Mouse (Mus musculus): ENCODE results near the gene Spsb3. TPM values are rescaled to one million over a fixed set of nuclear protein-coding genes. Genes with fewer than 3 reads are reported as not detected.

The Spsb3 gene
- polyA plus RNA-seq, 1 experiment: 55.5 TPM

DNA sequence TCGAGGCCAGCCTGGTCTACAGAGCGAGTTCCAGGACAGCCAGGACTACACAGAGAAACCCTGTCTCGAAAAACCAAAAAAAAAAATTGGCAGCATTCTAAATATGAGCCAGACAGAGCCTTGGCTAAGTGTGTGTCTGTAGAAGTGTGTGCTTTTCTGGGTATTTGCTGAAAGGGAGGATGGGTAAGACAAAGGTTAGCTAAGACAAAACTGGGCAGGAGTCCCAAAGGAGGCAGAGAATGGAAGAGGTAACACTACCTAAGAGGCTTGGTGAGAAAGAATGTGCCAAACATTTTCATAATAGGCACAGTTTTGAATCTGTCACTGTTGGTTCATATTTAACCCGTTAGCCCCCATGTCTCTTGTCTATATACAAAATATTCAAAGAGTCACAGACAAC lies 46.0 kb downstream of the Spsb3 start:
- TF ChIP-seq POLR2A (IDR thresholded peaks at IDR 0.05; ENCODE audit: low read depth, low read length): no peak
- no peak for TF ChIP-seq CTCF (conservative IDR thresholded peaks at IDR 0.05; ENCODE audit: insufficient read depth, insufficient read length, low read depth, low read length)
- WGBS: 71% methylated on average over 4 of the region's 4 CpGs
- no peaks in the 10 kb centered on the region for H3K27me3 ChIP-seq (replicated peaks; ENCODE audit: control insufficient read depth, insufficient read depth, low read length)
- peak; percentile 82 for DNase-seq
- peaks cover 17% of the 10 kb centered on the region for H3K4me1 ChIP-seq (ENCODE audit: control insufficient read depth, insufficient read depth, low read length)
- H3K4me3 ChIP-seq (ENCODE audit: insufficient read depth, low read depth, low read length): no peak overlapping the region
- H3K27ac ChIP-seq (ENCODE audit: insufficient read depth, low read depth, low read length): no peak overlapping the region
- peaks cover 2% of the 10 kb centered on the region for H3K36me3 ChIP-seq (ENCODE audit: control insufficient read depth, insufficient read depth, low read length)

DNA sequence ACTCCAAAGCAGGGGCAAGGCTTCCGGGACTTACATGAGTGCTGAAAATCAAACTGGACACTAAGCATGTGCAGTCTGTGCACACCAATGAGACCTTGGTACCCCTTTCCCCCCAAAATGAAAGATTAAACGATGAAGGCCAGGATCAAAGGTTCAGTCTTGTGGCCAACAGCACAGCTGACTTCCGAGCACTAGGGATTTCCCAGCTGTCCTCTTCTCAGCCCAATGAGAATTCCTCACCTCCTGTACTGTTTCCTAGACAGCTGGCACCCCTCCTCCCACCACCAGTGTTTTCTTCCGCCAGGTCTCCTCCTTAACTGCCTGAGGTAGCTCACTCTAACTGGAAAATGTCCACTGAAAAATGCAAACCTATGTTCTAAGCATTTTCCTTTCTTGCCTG lies 46.7 kb downstream of the Spsb3 start:
- H3K36me3 ChIP-seq (ENCODE audit: control insufficient read depth, insufficient read depth, low read length): no peaks in the 10 kb centered on the region
- TF ChIP-seq CTCF (conservative IDR thresholded peaks at IDR 0.05; ENCODE audit: insufficient read depth, insufficient read length, low read depth, low read length) (no peak), POLR2A (IDR thresholded peaks at IDR 0.05; ENCODE audit: low read depth, low read length) (no peak)
- no peak overlapping the region for H3K27ac ChIP-seq (ENCODE audit: insufficient read depth, low read depth, low read length)
- no peak overlapping the region for H3K4me3 ChIP-seq (ENCODE audit: insufficient read depth, low read depth, low read length)
- WGBS: 51% methylated on average over 4 of the region's 4 CpGs
- peaks cover 17% of the 10 kb centered on the region for H3K4me1 ChIP-seq (ENCODE audit: control insufficient read depth, insufficient read depth, low read length)
- H3K27me3 ChIP-seq (replicated peaks; ENCODE audit: control insufficient read depth, insufficient read depth, low read length): no peaks in the 10 kb centered on the region
- DNase-seq: no peak

DNA sequence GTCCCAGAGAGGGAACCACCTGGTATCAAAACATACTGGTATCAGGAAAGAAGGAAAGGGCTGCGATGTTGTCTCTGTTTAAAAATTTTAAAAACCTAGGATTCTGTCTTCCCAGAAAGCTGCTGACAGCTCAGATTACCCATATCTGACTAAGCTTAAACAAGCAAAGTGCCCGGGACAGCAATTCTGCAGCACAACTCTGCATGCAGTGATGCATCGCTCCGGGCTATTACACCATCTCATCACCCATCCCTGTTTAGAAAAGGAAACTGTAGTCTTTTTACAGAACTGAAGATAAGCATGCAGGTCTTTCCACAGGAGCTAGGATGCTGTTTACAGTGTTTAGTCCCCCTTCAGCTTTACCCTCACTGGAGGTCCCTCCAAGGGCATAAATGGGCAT lies 48.5 kb downstream of the Spsb3 start:
- H3K27me3 ChIP-seq (replicated peaks; ENCODE audit: control insufficient read depth, insufficient read depth, low read length): no peaks in the 10 kb centered on the region
- peaks cover 17% of the 10 kb centered on the region for H3K4me1 ChIP-seq (ENCODE audit: control insufficient read depth, insufficient read depth, low read length)
- TF ChIP-seq POLR2A (IDR thresholded peaks at IDR 0.05; ENCODE audit: low read depth, low read length) (no peak), CTCF (conservative IDR thresholded peaks at IDR 0.05; ENCODE audit: insufficient read depth, insufficient read length, low read depth, low read length) (no peak)
- no peak overlapping the region for H3K4me3 ChIP-seq (ENCODE audit: insufficient read depth, low read depth, low read length)
- H3K27ac ChIP-seq (ENCODE audit: insufficient read depth, low read depth, low read length): no peak overlapping the region
- DNase-seq: no peak
- no peaks in the 10 kb centered on the region for H3K36me3 ChIP-seq (ENCODE audit: control insufficient read depth, insufficient read depth, low read length)
- WGBS: 50% methylated on average over 4 of the region's 4 CpGs

DNA sequence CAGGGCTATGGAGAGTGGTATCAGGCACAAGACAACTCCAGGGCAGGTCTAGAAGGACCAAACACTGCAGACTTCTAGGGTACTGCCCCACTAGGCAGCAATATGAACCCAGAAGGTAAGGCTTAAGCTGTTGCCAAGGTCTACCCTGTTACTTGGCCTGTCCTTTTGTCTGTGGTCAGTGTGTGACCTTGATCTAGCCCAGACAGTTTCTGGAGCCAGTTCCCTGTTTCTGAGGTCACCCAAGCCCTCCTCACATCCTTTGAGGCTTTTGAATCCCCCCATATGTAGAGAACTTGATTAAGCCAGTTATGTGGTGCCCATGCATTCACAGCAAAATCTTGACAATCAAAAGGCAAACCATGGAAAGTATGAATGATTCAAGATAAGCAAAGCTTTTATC lies 49.2 kb downstream of the Spsb3 start:
- no peaks in the 10 kb centered on the region for H3K27me3 ChIP-seq (replicated peaks; ENCODE audit: control insufficient read depth, insufficient read depth, low read length)
- DNase-seq: no peak
- H3K27ac ChIP-seq (ENCODE audit: insufficient read depth, low read depth, low read length): no peak overlapping the region
- H3K4me3 ChIP-seq (ENCODE audit: insufficient read depth, low read depth, low read length): peak overlapping the region; percentile 30
- TF ChIP-seq CTCF (conservative IDR thresholded peaks at IDR 0.05; ENCODE audit: insufficient read depth, insufficient read length, low read depth, low read length) (no peak), POLR2A (IDR thresholded peaks at IDR 0.05; ENCODE audit: low read depth, low read length) (no peak)
- no peaks in the 10 kb centered on the region for H3K36me3 ChIP-seq (ENCODE audit: control insufficient read depth, insufficient read depth, low read length)
- peaks cover 17% of the 10 kb centered on the region for H3K4me1 ChIP-seq (ENCODE audit: control insufficient read depth, insufficient read depth, low read length)

DNA sequence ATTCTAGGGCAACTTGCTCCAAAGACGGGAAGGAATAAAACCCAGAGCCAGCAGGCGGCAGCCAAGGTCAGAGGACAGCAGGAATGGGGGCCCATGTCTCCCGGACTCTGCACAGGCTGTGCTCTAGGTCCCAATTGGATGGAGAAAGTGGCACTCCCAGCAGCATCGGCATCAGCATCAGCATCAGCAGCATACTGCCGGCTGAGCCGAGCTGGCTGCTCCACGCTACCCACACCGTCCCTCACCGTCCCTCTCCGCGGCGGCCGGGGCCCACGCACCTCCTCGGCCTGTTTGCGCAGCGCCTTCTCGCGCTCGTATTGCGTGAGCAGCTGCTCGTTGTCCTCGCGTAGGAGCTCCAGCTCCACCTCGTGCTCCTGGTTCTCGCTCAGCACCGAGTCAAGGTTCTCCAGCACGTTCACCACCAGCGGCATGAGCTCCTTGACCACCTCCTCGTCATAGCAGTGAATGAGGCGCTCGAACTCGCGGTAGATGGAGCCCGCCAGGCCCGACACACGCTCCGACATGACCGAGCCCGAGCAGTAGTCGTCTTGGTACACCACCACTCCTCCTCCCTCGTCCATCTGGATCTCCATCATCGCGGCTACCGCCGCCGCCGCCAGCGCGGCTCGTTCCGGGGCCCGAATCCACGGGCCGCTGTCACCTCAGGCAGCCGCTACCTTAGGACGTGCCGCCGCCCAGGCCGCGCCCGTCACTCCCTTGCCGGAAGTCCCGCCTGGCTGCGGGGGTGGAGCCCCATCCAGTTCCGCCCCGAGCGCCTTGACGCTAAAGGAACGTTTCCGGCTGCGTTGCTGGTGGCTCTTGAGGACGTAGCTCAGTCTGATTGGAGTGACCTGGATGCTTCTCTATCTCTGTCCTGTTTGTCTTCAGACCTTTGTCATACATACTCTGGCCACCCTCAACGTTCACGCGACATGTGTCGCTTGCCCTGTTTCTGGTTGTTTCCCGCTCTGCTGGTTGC lies 50.1 kb downstream of the Spsb3 start, which contains the start of gene Mapk8ip3:
Gene Mapk8ip3, minus strand, starts transcription at position 719 of the 979 bp plus-strand sequence.
- Histone ChIP-seq H3K4me3 (ENCODE audit: insufficient read depth, low read depth, low read length) (peak within 1 kb of the TSS; percentile 87), H3K36me3 (ENCODE audit: control insufficient read depth, insufficient read depth, low read length) (no peaks in the 10 kb centered on the region), H3K27ac (ENCODE audit: insufficient read depth, low read depth, low read length) (peak within 1 kb of the TSS; percentile 64), H3K4me1 (ENCODE audit: control insufficient read depth, insufficient read depth, low read length) (peaks cover 17% of the 10 kb centered on the region), H3K27me3 (replicated peaks; ENCODE audit: control insufficient read depth, insufficient read depth, low read length) (no peaks in the 10 kb centered on the region)
- under 1% methylated on average over 78 of the region's 78 CpGs for WGBS
- TF ChIP-seq CTCF (conservative IDR thresholded peaks at IDR 0.05; ENCODE audit: insufficient read depth, insufficient read length, low read depth, low read length): 0 out of 2 replicates have a peak, but pooled peaks have one; percentile 23
- peak; percentile 13 for TF ChIP-seq POLR2A (IDR thresholded peaks at IDR 0.05; ENCODE audit: low read depth, low read length)
- DNase-seq: peak; percentile 96

DNA sequence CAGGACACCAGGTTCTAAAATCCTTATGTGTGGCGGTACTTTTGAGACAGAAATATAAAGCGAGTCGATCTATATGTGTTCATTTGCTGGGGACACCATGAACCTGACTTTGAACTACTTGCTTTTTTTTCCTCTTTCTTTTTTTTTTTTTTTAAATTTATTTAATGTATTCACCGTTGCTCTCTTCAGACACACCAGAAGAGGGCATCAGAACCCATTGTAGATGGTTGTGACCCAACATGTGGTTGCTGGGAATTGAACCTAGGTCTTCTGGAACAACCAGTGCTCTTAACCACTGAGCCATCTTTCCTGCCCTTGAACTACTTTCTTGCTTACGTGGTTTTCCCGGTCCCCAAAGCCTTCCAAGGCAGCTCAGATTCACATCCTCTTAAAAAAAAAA lies 50.8 kb downstream of the Spsb3 start:
- H3K4me3 ChIP-seq (ENCODE audit: insufficient read depth, low read depth, low read length): peak overlapping the region; percentile 87
- H3K27me3 ChIP-seq (replicated peaks; ENCODE audit: control insufficient read depth, insufficient read depth, low read length): no peaks in the 10 kb centered on the region
- TF ChIP-seq POLR2A (IDR thresholded peaks at IDR 0.05; ENCODE audit: low read depth, low read length): no peak
- no peak for TF ChIP-seq CTCF (conservative IDR thresholded peaks at IDR 0.05; ENCODE audit: insufficient read depth, insufficient read length, low read depth, low read length)
- H3K4me1 ChIP-seq (ENCODE audit: control insufficient read depth, insufficient read depth, low read length): peaks cover 17% of the 10 kb centered on the region
- no peak for DNase-seq
- no peaks in the 10 kb centered on the region for H3K36me3 ChIP-seq (ENCODE audit: control insufficient read depth, insufficient read depth, low read length)
- peak overlapping the region; percentile 64 for H3K27ac ChIP-seq (ENCODE audit: insufficient read depth, low read depth, low read length)
- WGBS: 39% methylated on average over 6 of the region's 6 CpGs

Other genes with a start within 250 kb of the Spsb3 start
- gene Slc9a3r2, start 236.3 kb upstream of the Spsb3 start, polyA plus RNA-seq (2012; rRNA removed): 111 and 123 TPM in 2 replicates
- gene Npw, start 228.2 kb upstream of the Spsb3 start, polyA plus RNA-seq (2012; rRNA removed): not detected in 2 replicates
- gene Zfp598, start 217.0 kb upstream of the Spsb3 start, polyA plus RNA-seq (2012; rRNA removed): 44.3 and 57.6 TPM in 2 replicates
- 1.5 and 2.2 TPM in 2 replicates for gene Syngr3, start 196.7 kb upstream of the Spsb3 start, polyA plus RNA-seq (2012; rRNA removed)
- 29.8 and 34.7 TPM in 2 replicates for gene Gfer, start 190.5 kb upstream of the Spsb3 start, polyA plus RNA-seq (2012; rRNA removed)
- gene Noxo1, start 190.4 kb upstream of the Spsb3 start, polyA plus RNA-seq (2012; rRNA removed): 5.6 and 7.1 TPM in 2 replicates
- gene Tbl3, start 179.0 kb upstream of the Spsb3 start, polyA plus RNA-seq (2012; rRNA removed): 48.6 and 49.4 TPM in 2 replicates
- 0.16 and 0.91 TPM in 2 replicates for gene Rnf151, start 168.6 kb upstream of the Spsb3 start, polyA plus RNA-seq (2012; rRNA removed)
- gene Rps2, start 168.5 kb upstream of the Spsb3 start, polyA plus RNA-seq (2012; rRNA removed): 2,444 and 2,611 TPM in 2 replicates
- gene Ndufb10, start 162.2 kb upstream of the Spsb3 start, polyA plus RNA-seq (2012; rRNA removed): 626 and 656 TPM in 2 replicates
- gene Rpl3l, start 158.8 kb upstream of the Spsb3 start, polyA plus RNA-seq (2012; rRNA removed): 0.38 and 4.7 TPM in 2 replicates
- 169 and 209 TPM in 2 replicates for gene Msrb1, start 150.0 kb upstream of the Spsb3 start, polyA plus RNA-seq (2012; rRNA removed)
- 7.4 and 11.9 TPM in 2 replicates for gene Hs3st6, start 133.7 kb upstream of the Spsb3 start, polyA plus RNA-seq (2012; rRNA removed)
- gene Meiob, start 82.4 kb upstream of the Spsb3 start, polyA plus RNA-seq (2012; rRNA removed): not detected in 2 replicates
- gene Hagh, start 46.5 kb upstream of the Spsb3 start, polyA plus RNA-seq (2012; rRNA removed): 636 and 727 TPM in 2 replicates
- 103 and 123 TPM in 2 replicates for gene Fahd1, start 36.3 kb upstream of the Spsb3 start, polyA plus RNA-seq (2012; rRNA removed)
- 50.6 and 77.3 TPM in 2 replicates for gene Igfals, start 20.6 kb upstream of the Spsb3 start, polyA plus RNA-seq (2012; rRNA removed)
- gene Nubp2, start 294 bp upstream of the Spsb3 start, polyA plus RNA-seq (2012; rRNA removed): 37.2 and 38.4 TPM in 2 replicates
- gene Eme2, start 8.4 kb downstream of the Spsb3 start, polyA plus RNA-seq (2012; rRNA removed): 32.2 and 40.7 TPM in 2 replicates
- gene Mrps34, start 8.5 kb downstream of the Spsb3 start, polyA plus RNA-seq (2012; rRNA removed): 162 and 199 TPM in 2 replicates
- gene Nme3, start 9.9 kb downstream of the Spsb3 start, polyA plus RNA-seq (2012; rRNA removed): 112 and 115 TPM in 2 replicates
- 58.1 and 69.1 TPM in 2 replicates for gene Mapk8ip3, start 50.3 kb downstream of the Spsb3 start, polyA plus RNA-seq (2012; rRNA removed)
- gene Jpt2, start 74.0 kb downstream of the Spsb3 start, polyA plus RNA-seq (2012; rRNA removed): 23.8 and 31.0 TPM in 2 replicates
- gene Cramp1l, start 129.1 kb downstream of the Spsb3 start, polyA plus RNA-seq (2012; rRNA removed): 11.9 and 13.3 TPM in 2 replicates
- gene Ift140, start 129.4 kb downstream of the Spsb3 start, polyA plus RNA-seq (2012; rRNA removed): 10.1 and 10.6 TPM in 2 replicates
- gene Tmem204, start 196.9 kb downstream of the Spsb3 start, polyA plus RNA-seq (2012; rRNA removed): 93.4 and 100 TPM in 2 replicates
- 11.6 and 13.3 TPM in 2 replicates for gene Telo2, start 229.3 kb downstream of the Spsb3 start, polyA plus RNA-seq (2012; rRNA removed)
- gene Ptx4, start 234.1 kb downstream of the Spsb3 start, polyA plus RNA-seq (2012; rRNA removed): not detected in 2 replicates
- 42.6 and 51.3 TPM in 2 replicates for gene Clcn7, start 246.7 kb downstream of the Spsb3 start, polyA plus RNA-seq (2012; rRNA removed)

Measured in kidney, adult 2 months (tissue).